Mouse (Mus musculus) hindbrain, embryonic 11.5 days (tissue): ENCODE measurements around the gene Ephb2. TPM values are rescaled to one million over a fixed set of nuclear protein-coding genes. Genes with fewer than 3 reads are reported as not detected.

ENCODE experiments used
- ATAC-seq: fragments of 200-750 bp; cut with Nextera tagmentation; 2 replicates; pipeline ENCODE4 v1.8.0; 2017; ENCODE audit warnings: mild to moderate bottlenecking, moderate TSS enrichment, moderate library complexity; ENCODE audit not compliant: low FRiP score
- DNase-seq: peaks from one replicate; pipeline ENCODE4 v3.0.0-alpha.2; 2015; ENCODE audit warnings: low spot score
- H3K27ac ChIP-seq: fragments of 300-500 bp; sonication (generic); 2 replicates; pipeline ENCODE4 v1.5.1; 2014; ENCODE audit warnings: mild to moderate bottlenecking, low read depth, low read length
- H3K27me3 ChIP-seq: fragments of 300-500 bp; sonication (generic); 2 replicates; pipeline ENCODE4 v1.6.1; 2014; ENCODE audit warnings: mild to moderate bottlenecking, low read length, moderate library complexity, mixed read lengths; ENCODE audit not compliant: control insufficient read depth, insufficient read depth
- H3K36me3 ChIP-seq: fragments of 300-500 bp; sonication (generic); 2 replicates; pipeline ENCODE4 v1.6.1; 2014; ENCODE audit warnings: mild to moderate bottlenecking, low read length, moderate library complexity, mixed read lengths; ENCODE audit not compliant: control insufficient read depth, insufficient read depth
- H3K4me1 ChIP-seq: fragments of 300-500 bp; sonication (generic); replicated peaks from 2 replicates; pipeline ENCODE4 v1.6.1; 2014; ENCODE audit warnings: low read length, mixed read lengths; ENCODE audit not compliant: control insufficient read depth, insufficient read depth
- H3K4me2 ChIP-seq: fragments of 300-500 bp; sonication (generic); replicated peaks from 2 replicates; pipeline ENCODE4 v1.6.1; 2014; ENCODE audit warnings: mild to moderate bottlenecking, low read depth, low read length
- H3K4me3 ChIP-seq: fragments of 300-500 bp; sonication (generic); 2 replicates; pipeline ENCODE4 v1.5.1; 2014; ENCODE audit warnings: low read depth, low read length
- H3K9ac ChIP-seq: fragments of 300-500 bp; sonication (generic); 2 replicates; pipeline ENCODE4 v1.6.1; 2014; ENCODE audit warnings: low read depth, low read length
- H3K9me3 ChIP-seq: fragments of 300-500 bp; sonication (generic); 2 replicates; pipeline ENCODE4 v1.6.1; 2016; ENCODE audit warnings: low read length; ENCODE audit not compliant: control insufficient read depth
- WGBS: fragments of 180-500 bp; shearing (Covaris S2); extraction: QIAGEN DNeasy Blood & Tissue Kit; methylation state at CpG from one replicate; pipeline ENCODE4 v1.1.7; 2014; 5-methylcytosine and 5-hydroxymethylcytosine counted together
- polyA plus RNA-seq: library from polyadenylated mRNA; unstranded; fragments of >200 nt; fragmentation: Nextera tagmentation; extraction: Ambion mirVana; gene quantifications from 2 replicates; pipeline ENCODE4 v1.2.1, GENCODE M21; 2014

Ephb2 gene
- polyA plus RNA-seq, 1 experiment from 2014 or later = 18.5 TPM

DNA sequence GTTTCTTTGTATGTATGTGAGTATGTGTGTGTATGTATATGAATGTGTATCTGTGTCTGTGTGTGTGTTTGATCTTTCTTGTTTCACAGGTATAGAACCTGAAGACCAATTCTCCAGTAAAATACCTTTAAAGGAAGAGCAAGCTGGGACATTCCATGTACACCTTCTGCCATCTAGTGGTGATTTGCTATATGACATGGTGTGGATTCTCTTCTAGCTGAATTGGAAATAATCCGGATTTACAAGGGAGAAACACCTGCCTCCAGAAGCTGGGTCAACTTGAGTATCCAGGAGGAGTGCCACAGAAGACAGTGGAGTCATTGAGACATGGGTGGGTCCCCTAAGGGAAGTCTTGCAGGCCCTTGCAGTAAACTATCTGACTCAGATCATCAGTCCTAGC is 214.5 kb downstream of the Ephb2 start:
- DNase-seq (peak; percentile 83), ATAC-seq (no peak)
- Histone ChIP-seq H3K4me1 (no peaks in the 10 kb centered on the region; the same call in 1 of the 2 replicates), H3K9me3 (no peaks in the 10 kb centered on the region), H3K27me3 (no peaks in the 10 kb centered on the region), H3K4me3 (no peak overlapping the region), H3K9ac (no peak overlapping the region), H3K27ac (no peak overlapping the region), H3K4me2 (no peak overlapping the region), H3K36me3 (no peaks in the 10 kb centered on the region)
- WGBS = 0% methylated on average over 1 of the region's 1 CpGs

DNA sequence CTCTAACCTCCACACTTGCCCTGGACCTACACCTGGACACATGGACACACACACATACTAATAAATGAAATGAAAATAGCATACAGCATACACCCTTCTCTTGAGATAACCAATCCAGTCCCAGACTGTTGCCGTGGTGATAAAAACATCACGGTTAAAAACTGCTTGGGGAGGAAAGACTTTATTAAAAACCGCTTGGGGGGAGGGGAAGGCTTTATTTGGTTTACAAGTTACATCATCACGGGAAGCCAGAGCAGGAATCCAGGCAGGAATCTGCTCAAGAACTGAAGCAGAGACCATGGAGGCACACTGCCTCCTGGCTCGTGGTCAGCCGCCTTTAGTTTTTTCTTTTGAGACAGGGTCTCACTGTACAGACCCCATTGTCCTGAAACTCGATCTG is 222.1 kb downstream of the Ephb2 start:
- no peaks in the 10 kb centered on the region for H3K9me3 ChIP-seq
- H3K4me1 ChIP-seq = no peaks in the 10 kb centered on the region
- DNase-seq (no peak), ATAC-seq (no peak)
- no peaks in the 10 kb centered on the region for H3K36me3 ChIP-seq
- no peak overlapping the region for H3K9ac ChIP-seq
- H3K4me3 ChIP-seq = no peak overlapping the region
- H3K4me2 ChIP-seq = no peak overlapping the region
- no peak overlapping the region for H3K27ac ChIP-seq
- no peaks in the 10 kb centered on the region for H3K27me3 ChIP-seq
- 71% methylated on average over 7 of the region's 7 CpGs for WGBS

DNA sequence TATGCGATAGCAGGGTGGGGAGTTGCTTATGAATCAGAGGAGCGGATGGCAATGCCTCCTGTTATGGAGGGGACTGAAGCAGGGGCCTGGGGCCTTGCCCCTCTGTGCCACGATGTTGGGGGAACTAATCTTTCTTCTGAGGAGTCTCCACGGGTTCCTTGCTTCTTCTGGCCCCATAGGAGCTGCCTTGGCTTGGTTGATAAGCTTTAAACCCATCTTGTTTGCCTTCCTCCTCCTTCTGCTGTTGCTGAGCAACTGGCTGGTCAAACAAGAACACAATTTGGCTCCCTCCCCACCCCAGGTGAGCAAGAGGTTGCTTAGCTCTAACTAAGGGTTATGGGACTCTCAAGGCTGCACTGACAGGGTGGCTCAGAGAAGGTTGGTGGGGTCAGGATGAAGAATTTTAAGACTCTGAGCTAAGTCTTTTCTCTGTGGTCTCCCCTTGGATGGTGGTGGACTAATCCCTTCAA is 225.4 kb downstream of the Ephb2 start, which contains the start of gene Tex46:
Gene Tex46, plus strand, starts transcription at position 51 of the 470 bp plus-strand sequence.
- ATAC-seq (no peak), DNase-seq (no peak)
- WGBS = 63% methylated on average over 4 of the region's 4 CpGs
- Histone ChIP-seq H3K4me3 (no peak within 1 kb of the TSS), H3K9ac (no peak within 1 kb of the TSS), H3K27ac (no peak within 1 kb of the TSS), H3K36me3 (no peaks in the 10 kb centered on the region), H3K9me3 (no peaks in the 10 kb centered on the region), H3K27me3 (no peaks in the 10 kb centered on the region), H3K4me2 (no peak within 1 kb of the TSS), H3K4me1 (no peaks in the 10 kb centered on the region)

DNA sequence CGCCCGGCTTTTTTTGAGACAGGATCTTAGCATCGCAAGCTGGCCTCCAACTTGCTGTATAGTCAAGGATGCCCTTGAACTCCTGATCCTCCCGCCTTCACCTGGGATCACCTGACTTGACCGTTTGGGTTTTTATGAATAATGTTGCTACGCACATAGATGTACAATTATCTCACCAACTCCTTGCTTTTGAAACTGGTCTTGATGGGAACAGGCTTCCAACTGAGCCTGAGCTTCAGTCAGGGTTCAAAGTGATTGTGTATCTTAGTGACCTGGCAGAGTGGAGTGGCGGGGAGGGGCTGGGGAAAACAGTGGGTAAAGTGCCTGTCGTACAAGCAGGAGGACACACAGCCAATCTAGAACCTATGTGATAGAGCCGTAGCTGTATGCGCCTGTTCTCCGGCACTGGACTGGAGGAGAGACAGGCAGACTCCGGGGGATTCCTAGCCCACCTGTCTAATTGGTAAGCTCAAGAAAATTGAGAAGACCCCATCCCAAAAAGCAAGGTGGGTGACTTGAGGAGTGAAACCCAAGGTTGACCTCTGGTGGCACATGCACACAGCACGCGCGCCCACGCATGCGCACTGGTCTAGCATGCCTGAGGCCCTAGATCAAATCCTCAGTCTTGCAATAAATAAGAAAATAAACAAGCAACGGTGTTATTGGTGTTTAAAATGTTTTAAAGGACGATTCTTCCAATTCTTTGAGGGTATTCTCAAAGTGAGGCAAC is 229.9 kb downstream of the Ephb2 start:
- Histone ChIP-seq H3K27me3 (no peaks in the 10 kb centered on the region), H3K4me1 (no peaks in the 10 kb centered on the region), H3K9me3 (no peaks in the 10 kb centered on the region), H3K9ac (no peak overlapping the region), H3K4me3 (no peak overlapping the region), H3K4me2 (no peak overlapping the region), H3K36me3 (no peaks in the 10 kb centered on the region), H3K27ac (no peak overlapping the region)
- ATAC-seq (no peak), DNase-seq (no peak)
- WGBS = 93% methylated on average over 19 of the region's 19 CpGs

DNA sequence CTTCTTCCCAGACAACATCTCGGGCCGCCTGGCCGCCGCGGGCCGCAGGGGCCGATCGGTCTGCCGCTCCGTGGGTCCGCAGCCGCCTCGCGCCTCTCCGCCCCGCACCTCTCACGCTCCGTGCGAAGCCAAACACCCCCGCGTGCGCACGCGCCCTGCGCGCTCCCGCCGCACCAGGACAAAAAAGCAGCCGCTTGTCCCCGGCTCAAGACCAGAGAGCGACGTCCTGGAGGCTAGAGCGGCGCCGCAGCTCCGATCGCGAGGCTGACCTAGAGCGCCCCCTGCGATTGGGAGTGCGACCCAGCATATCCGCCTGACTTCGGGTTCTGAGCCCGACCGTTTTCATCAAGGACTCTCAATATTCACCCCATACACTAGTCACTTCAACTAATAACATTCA is 233.2 kb downstream of the Ephb2 start, which contains the start of gene Kdm1a:
Gene Kdm1a, minus strand, starts transcription at position 156 of the 400 bp plus-strand sequence.
- Histone ChIP-seq H3K9me3 (no peaks in the 10 kb centered on the region), H3K27ac (peak within 1 kb of the TSS; percentile 94), H3K27me3 (no peaks in the 10 kb centered on the region), H3K9ac (peak within 1 kb of the TSS; percentile 99), H3K4me1 (no peaks in the 10 kb centered on the region; the same call in 1 of the 2 replicates), H3K4me2 (peak within 1 kb of the TSS; percentile 50), H3K36me3 (no peaks in the 10 kb centered on the region), H3K4me3 (peak within 1 kb of the TSS; percentile 99)
- ATAC-seq = peak; percentile 93
- WGBS = under 1% methylated on average over 45 of the region's 45 CpGs
- peak; percentile 99 for DNase-seq

DNA sequence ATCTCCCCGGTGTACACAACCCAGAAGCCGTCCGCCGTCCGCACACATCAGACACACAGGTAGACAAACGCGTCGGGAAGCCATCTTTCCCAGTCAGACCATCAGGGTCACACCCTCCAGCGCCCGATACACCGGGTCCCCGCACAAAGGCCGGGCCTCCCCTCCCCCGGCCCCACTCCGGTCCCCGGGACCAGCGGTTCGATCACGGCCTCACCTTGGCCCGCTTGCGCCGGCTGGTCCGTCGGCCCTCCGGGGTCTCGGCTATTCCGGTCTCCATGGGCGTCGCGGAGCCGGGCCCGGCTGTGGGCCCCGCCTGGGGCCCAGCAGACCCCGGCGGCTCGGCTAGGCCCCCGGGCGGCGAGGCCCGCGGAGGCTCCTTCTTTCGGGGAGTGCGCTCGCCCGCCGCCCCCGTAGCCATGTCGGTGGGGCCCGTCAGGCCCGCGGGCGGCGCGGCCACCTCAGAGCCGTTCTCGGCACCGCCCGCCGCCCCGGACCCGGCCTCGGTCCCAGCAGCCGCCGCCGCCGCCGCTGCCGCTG is 233.7 kb downstream of the Ephb2 start:
- Histone ChIP-seq H3K9me3 (no peaks in the 10 kb centered on the region), H3K4me1 (no peaks in the 10 kb centered on the region; the same call in 1 of the 2 replicates), H3K4me3 (peak overlapping the region; percentile 99), H3K36me3 (no peaks in the 10 kb centered on the region), H3K27me3 (no peaks in the 10 kb centered on the region), H3K27ac (peak overlapping the region; percentile 94), H3K9ac (peak overlapping the region; percentile 99), H3K4me2 (peak overlapping the region; percentile 50)
- WGBS = under 1% methylated on average over 48 of the region's 68 CpGs
- peak; percentile 74 for ATAC-seq
- DNase-seq = peak; percentile 75

DNA sequence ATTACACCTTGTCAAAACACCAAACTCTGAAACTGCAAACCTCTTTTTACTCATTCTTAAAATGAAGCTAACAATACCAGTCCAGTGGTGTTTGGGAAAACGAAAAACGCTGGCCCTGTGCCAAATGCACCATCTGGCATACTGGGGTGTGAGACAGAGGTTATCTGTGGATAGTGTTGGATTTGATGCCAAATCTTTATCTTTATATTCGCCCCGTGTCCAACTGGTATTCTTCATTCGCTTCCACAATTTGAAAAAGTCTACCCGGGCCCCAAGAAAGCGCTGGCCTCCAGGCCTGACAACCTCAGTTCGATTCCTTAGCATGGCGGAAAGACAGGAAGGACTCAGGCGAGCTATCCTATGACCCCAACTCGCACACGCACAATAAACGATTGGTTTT is 234.3 kb downstream of the Ephb2 start:
- Histone ChIP-seq H3K27me3 (no peaks in the 10 kb centered on the region), H3K36me3 (no peaks in the 10 kb centered on the region), H3K4me3 (peak overlapping the region; percentile 99), H3K4me2 (peak overlapping the region; percentile 50), H3K4me1 (no peaks in the 10 kb centered on the region; the same call in 1 of the 2 replicates), H3K27ac (peak overlapping the region; percentile 94), H3K9ac (peak overlapping the region; percentile 99), H3K9me3 (no peaks in the 10 kb centered on the region)
- peak; percentile 69 for DNase-seq
- ATAC-seq = no peak
- 3% methylated on average over 13 of the region's 13 CpGs for WGBS

DNA sequence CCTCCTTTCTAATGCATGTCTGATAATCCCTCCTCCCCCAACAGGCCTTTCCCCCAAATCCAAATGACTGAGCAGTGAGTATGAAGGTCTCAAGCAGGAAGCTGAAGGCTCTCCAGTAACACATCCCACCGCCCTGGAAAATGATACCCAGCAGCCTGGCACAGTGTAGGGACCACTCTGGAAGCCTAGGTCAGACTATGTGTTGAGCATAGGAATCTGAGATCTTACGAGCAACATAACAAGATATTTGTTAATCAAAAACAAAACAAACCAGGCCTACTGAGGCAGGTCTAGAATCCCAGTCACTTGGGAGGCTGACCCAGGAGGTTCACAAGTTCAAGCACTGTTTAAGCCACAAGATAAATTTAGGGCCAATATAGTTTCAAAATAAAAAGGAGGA is 235.3 kb downstream of the Ephb2 start:
- Histone ChIP-seq H3K4me1 (no peaks in the 10 kb centered on the region; the same call in 1 of the 2 replicates), H3K4me3 (peak overlapping the region; percentile 99), H3K27ac (no peak overlapping the region), H3K4me2 (peak overlapping the region; percentile 50), H3K36me3 (no peaks in the 10 kb centered on the region), H3K9me3 (no peaks in the 10 kb centered on the region), H3K27me3 (no peaks in the 10 kb centered on the region), H3K9ac (no peak overlapping the region)
- ATAC-seq = no peak
- 90% methylated on average over 2 of the region's 2 CpGs for WGBS
- no peak for DNase-seq
